Mouse (Mus musculus): ENCODE measurements around the gene Col8a2. TPM values are rescaled to one million over a fixed set of nuclear protein-coding genes. Genes with fewer than 3 reads are reported as not detected.
A peak's percentile ranks its signal among the peaks of the same experiment; 100 is the strongest.

Col8a2 gene
- total RNA-seq, 2 experiments from 2014 or later = 7.0 to 10.1 TPM

DNA sequence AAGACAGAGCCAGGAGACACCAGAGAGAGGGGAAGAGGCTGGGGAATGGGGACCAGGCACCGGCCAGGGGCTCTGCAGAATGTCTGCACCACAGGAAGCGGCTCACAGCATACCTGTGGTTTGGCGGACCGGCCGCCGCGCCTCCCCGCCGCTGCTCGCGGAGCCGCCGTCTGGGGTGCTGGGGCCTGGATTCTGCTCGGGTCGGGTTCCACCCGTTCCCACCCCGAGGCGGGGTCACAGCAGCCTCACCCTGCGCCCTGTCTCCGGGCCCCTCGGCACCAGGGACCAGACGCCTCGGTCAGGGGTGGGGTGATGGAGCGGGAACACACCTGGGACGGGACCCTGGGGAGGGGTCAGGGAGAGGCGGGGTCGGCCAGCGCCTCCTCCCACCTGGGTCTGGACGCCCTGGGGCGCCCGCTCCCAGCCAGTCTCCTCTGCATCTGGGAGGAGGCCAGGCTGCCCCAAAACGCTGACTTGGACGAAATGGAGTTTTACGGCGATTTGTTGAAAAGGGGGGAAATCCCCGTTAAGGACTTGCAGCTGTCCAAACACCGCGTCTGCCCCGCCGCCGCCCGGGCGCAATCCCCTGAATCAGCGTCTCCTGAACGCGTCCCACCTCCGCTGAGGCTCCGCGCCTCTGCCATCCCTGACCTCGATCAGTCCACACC is 14.5 kb downstream of the Col8a2 start:
- peak in 1 of 2 experiments; percentile 26 for DNase-seq (ENCODE audit: low spot score in 2 of 2)

- DNase-seq (ENCODE audit: low spot score in 2 of 2) = no peak
These were observed 15.2 kb downstream of the Col8a2 start for GRCm38 (mm10) chr4:126301584-126302309.

GRCm38 (mm10) chr4:126303877-126304276 is 17.3 kb downstream of the Col8a2 start:
- DNase-seq (ENCODE audit: low spot score in 2 of 2) = no peak

DNA sequence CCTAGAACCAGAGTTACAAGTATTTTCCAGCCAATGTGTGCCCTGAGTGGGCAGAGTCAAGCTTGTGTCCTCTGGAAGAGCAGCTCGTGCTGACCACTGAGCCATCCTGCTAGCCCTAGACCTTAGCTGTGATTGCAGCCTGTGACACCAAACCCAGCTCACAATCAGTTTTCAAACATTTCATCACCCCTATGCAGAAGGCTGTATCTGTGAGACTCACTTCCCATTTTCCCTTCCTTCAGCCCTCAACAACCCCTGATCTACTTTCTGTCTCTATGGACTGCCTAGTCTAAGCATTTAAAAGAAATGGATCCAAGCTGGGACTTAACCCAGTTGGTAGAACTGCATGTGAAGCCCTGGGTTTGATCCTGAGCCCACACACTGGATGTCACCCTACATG is 18.8 kb downstream of the Col8a2 start:
- DNase-seq (ENCODE audit: low spot score in 2 of 2) = no peak

- no peak for DNase-seq (ENCODE audit: low spot score in 2 of 2)
These were observed 19.5 kb downstream of the Col8a2 start for GRCm38 (mm10) chr4:126306058-126306457.

- no peak for DNase-seq (ENCODE audit: low spot score in 2 of 2)
These were observed 20.2 kb downstream of the Col8a2 start for GRCm38 (mm10) chr4:126306827-126307226.

DNA sequence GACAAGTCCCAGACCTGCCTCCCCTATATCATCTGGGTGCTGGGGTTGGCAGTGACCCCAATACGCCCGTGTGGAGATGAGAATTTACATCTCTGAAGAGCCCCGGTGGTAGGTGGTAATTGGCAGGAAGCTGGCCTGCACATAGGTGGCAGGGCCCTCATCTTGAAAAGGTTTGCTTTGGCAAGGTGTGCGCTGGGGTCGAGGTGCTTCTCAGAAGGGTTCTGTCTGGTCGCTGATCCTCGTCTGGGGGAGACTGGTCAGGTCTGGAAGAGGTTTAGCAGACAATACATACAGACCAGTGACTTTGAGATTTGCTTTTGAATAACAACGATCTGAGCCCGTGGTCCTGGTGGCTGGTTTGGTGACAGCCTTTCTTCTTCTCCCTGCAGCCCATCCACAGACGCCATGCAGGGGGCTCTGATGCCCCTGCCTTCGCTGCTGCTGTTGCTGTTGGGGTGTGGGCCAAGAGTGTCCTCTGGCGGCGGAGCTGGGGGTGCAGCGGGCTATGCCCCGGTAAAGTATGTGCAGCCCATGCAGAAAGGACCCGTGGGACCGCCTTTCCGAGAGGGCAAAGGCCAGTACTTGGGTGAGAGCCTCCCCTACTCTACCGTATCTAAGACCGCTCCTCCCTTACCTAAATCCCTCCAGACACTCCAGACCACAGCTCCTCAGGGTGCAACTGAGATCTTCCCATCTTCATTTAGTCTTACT is 22.8 kb downstream of the Col8a2 start:
- no peak for DNase-seq (ENCODE audit: low spot score in 2 of 2)

GRCm38 (mm10) chr4:126309922-126310309 is 23.3 kb downstream of the Col8a2 start:
- DNase-seq (ENCODE audit: low spot score in 2 of 2) = peak; percentile 77 to 84

DNA sequence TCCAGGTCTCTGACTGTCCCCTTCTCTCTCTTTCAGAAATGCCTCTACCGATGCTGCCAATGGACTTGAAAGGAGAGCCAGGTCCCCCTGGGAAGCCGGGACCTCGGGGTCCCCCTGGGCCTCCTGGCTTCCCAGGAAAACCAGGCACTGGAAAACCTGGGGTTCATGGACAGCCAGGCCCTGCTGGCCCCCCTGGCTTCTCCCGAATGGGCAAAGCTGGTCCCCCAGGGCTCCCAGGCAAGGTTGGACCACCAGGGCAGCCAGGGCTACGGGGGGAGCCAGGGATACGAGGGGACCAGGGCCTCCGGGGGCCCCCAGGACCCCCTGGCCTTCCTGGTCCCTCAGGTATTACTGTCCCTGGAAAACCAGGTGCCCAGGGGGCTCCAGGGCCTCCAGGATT is 23.8 kb downstream of the Col8a2 start:
- DNase-seq (ENCODE audit: low spot score in 2 of 2) = no peak

GRCm38 (mm10) chr4:126311566-126312200 is 25.1 kb downstream of the Col8a2 start:
- no peak for DNase-seq (ENCODE audit: low spot score in 2 of 2)

GRCm38 (mm10) chr4:126313202-126313601 is 26.6 kb downstream of the Col8a2 start:
- DNase-seq (ENCODE audit: low spot score in 2 of 2) = no peak

DNA sequence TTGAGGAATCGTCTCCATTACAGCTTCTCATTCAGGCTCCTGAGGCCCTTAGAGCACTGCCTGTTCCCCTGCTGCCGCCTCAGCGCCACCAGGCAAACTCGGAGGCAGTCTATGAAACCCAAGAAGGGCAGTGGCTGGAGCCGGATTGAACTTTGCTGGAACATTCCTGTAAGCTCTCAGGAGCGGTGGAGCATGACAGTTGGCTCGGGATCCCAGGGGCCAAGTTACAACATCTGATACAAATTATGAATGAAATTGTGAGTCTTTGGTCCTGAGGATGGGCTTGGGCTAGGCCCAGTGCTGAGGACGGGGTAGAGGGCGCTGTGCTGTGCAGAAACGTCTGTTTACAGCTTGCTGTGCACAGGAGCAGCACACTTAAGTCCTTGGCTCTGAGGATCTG is 27.8 kb downstream of the Col8a2 start:
- DNase-seq (ENCODE audit: low spot score in 2 of 2) = peak in 1 of 2 experiments; percentile 47

DNA sequence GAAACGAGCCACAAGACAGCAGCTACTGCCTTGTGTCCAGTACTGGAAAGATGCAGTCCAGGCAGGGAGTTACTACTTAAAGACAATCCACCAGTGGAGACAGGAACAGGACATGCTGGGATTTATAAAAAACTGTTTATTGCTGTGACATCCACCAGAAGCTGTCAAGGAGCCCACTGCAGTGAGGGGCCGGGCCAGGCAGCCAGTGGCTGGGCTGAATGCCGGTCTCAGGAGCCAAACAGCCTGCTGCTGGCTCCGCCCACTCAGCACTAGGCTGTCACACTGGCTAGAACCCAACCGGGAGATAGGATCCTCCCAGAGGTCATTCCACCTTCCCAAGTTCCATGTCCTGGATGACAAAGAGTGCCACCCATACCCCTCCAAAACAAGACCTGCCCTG is 29.3 kb downstream of the Col8a2 start:
- DNase-seq (ENCODE audit: low spot score in 2 of 2) = no peak

DNA sequence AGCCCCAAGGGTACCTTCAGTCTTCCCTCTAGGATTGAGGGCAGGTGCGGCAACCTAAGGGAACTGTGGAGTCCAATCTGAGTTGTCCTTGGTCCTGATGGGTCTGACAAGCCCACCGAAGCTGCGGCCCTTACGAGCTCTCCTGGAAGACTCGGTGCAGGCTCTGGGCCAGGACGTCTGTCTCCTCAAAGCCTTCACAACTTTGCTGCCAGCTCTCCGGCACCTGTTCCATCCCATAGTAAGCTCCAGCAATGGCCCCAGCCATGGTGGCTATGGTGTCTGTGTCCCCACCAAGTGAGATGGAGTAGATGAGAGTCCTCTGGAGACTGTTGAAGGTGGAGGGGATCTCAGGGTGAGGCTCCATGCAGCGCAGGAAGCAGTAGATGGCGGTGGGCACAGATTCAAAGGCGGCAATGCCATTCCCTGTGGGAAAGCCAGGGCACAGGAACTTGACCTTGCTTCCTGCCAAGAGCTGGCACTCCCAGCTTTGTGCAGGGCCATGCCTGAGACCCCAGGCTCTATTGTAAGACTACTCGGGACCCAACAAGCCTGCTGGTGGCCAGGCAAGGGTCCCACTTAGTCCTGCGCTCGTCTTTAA is 29.9 kb downstream of the Col8a2 start:
- no peak for DNase-seq (ENCODE audit: low spot score in 2 of 2)

- DNase-seq (ENCODE audit: low spot score in 2 of 2) = no peak
These were observed 33.2 kb downstream of the Col8a2 start for GRCm38 (mm10) chr4:126319806-126320205.

GRCm38 (mm10) chr4:126321111-126321853 is 34.7 kb downstream of the Col8a2 start, which contains the start of gene Adprhl2:
Adprhl2 (minus strand) TSS chr4:126321703.
- DNase-seq (ENCODE audit: low spot score in 2 of 2) = peak; percentile 99

DNA sequence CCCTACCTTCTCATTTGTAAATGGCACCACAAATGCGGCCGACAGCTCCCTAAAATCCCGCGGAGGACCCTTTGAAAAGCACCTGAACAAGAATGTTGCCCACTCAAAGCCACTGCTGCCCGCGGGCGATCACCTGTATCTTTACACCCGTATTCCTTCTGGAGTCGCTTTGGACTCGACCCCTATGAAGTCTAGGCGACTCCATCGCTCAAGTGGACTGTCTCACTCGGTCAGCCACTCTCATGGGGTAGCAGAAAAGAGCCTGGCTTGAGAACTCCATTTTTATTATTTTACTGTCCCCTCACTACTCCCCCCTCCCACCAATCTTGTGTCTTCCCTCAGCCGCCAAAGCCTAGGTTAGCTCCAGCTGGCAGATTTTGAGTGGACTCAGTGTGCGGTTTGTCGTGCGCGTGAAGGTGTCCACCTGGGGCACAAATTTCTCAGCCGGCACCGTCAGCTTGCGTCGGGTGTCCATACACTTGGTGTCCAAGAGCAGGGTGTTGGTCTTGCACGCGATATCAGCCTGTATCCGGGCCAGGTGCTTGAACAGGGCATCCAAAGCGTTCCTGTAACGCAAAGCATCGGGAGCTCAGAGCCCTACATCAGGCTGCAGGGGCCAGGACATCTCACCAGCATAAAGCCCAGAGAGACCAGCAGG is 35.4 kb downstream of the Col8a2 start:
- DNase-seq (ENCODE audit: low spot score in 2 of 2) = no peak

- no peak for DNase-seq (ENCODE audit: low spot score in 2 of 2)
These were observed 36.1 kb downstream of the Col8a2 start for GRCm38 (mm10) chr4:126322646-126323045.

- no peak for DNase-seq (ENCODE audit: low spot score in 2 of 2)
These were observed 38.3 kb downstream of the Col8a2 start for GRCm38 (mm10) chr4:126324861-126325260.

All from gastrocnemius, postnatal 4 days (tissue).